Mouse (Mus musculus): ENCODE measurements around the gene Pla2g2f. TPM values are rescaled to one million over a fixed set of nuclear protein-coding genes. Genes with fewer than 3 reads are reported as not detected.

Gene Pla2g2f
- total and polyA plus RNA-seq, 3 experiments: not detected

GRCm38 (mm10) chr4:138710633-138711032 lies 46.8 kb downstream of the Pla2g2f start:
- Histone ChIP-seq H3K9me3 (replicated peaks; ENCODE audit: low read length) (peaks cover 9% of the 10 kb centered on the region), H3K27me3 (replicated peaks) (peaks cover 61% of the 10 kb centered on the region), H3K4me3 (replicated peaks in 1 of 3; ENCODE audit: low read depth in 2 of 3, low read length in 2 of 3, poor library complexity in 1 of 3) (no peak overlapping the region), H3K9ac (ENCODE audit: insufficient read depth, low read depth) (no peak overlapping the region), H3K4me1 (ENCODE audit: control insufficient read depth in 1 of 2, insufficient read depth in 2 of 2) (no peaks in the 10 kb centered on the region), H3K79me2 (replicated peaks; ENCODE audit: control insufficient read depth, extremely low read depth, insufficient read depth, poor library complexity, severe bottlenecking) (no peaks in the 10 kb centered on the region), H3K4me2 (ENCODE audit: insufficient read depth, low read depth, poor library complexity, severe bottlenecking) (no peak overlapping the region), H3K27ac (ENCODE audit: insufficient read depth, low read depth) (no peak overlapping the region), H3K36me3 (replicated peaks in 1 of 2; ENCODE audit: control insufficient read depth in 1 of 2, insufficient read depth in 1 of 2, low read length in 1 of 2) (no peaks in the 10 kb centered on the region)
- DNase-seq (ENCODE audit: extremely low read depth): no peak
- dilution Hi-C loops (cut with MboI; ENCODE audit: extremely low pct_ligation_motif_present, extremely low pct_unique_long_range_greater_than_20kb, low sequenced_read_pairs) (no loop called here), in situ Hi-C loops (cut with MboI; ENCODE audit: low pct_ligation_motif_present, low pct_unique_long_range_greater_than_20kb, low sequenced_read_pairs) (no loop called here)
- TF ChIP-seq BHLHE40 (IDR thresholded peaks at IDR 0.05; ENCODE audit: low read depth, low read length) (no peak), ZKSCAN1 (IDR thresholded peaks at IDR 0.05; ENCODE audit: borderline replicate concordance, low read depth, low read length) (no peak), SMC3 (IDR thresholded peaks at IDR 0.05; ENCODE audit: low read depth, low read length) (no peak), KAT2A (IDR thresholded peaks at IDR 0.05; ENCODE audit: insufficient replicate concordance, low read length) (no peak), ZMIZ1 (IDR thresholded peaks at IDR 0.05; ENCODE audit: low read depth, low read length) (no peak), ELF1 (IDR thresholded peaks at IDR 0.05; ENCODE audit: low read depth, low read length) (no peak), JUN (IDR thresholded peaks at IDR 0.05; ENCODE audit: insufficient read depth, low read depth, low read length) (no peak), ZNF384 (IDR thresholded peaks at IDR 0.05; ENCODE audit: low read depth, low read length) (no peak), MAZ (IDR thresholded peaks at IDR 0.05; ENCODE audit: low read depth, low read length) (no peak), PAX5 (IDR thresholded peaks at IDR 0.05; ENCODE audit: low read length) (no peak), CHD2 (IDR thresholded peaks at IDR 0.05; ENCODE audit: low read length) (no peak), CHD1 (IDR thresholded peaks at IDR 0.05; ENCODE audit: low read depth, low read length) (no peak), NRF1 (IDR thresholded peaks at IDR 0.05; ENCODE audit: low read depth, low read length) (no peak), E2F4 (IDR thresholded peaks at IDR 0.05; ENCODE audit: insufficient replicate concordance, low read depth, low read length) (no peak), POLR2A (IDR thresholded peaks at IDR 0.05; ENCODE audit: low read depth, low read length) (no peak), SIN3A (IDR thresholded peaks at IDR 0.05; ENCODE audit: low read length) (no peak), MEF2A (IDR thresholded peaks at IDR 0.05; ENCODE audit: borderline replicate concordance, low read depth, low read length) (no peak), TCF12 (IDR thresholded peaks at IDR 0.05; ENCODE audit: low read depth, low read length) (no peak)

DNA sequence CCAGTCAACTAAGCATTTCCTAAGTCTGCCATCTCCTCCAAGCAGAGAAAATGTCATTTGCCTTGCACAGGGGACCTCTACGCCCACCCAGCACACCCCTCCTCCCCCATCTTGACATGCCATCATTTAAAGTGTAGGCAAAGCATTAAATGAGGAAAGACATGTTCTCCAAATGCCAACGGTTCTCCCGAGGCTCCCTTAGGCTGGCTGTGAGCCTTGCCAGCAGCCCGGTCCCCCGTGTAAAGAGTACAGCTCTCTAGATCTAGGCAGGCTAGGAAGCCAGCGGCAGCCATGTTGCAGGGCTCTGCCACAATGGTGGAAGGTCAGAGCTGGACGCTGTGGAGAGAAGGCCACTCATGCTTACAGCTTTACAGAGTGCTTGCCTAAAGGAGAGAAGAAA lies 47.5 kb downstream of the Pla2g2f start:
- H3K4me2 ChIP-seq (ENCODE audit: insufficient read depth, low read depth, poor library complexity, severe bottlenecking): no peak overlapping the region
- H3K9me3 ChIP-seq (replicated peaks; ENCODE audit: low read length): peaks cover 9% of the 10 kb centered on the region
- H3K27me3 ChIP-seq (replicated peaks): peaks cover 63% of the 10 kb centered on the region
- TF ChIP-seq PAX5 (IDR thresholded peaks at IDR 0.05; ENCODE audit: low read length): no peak
- TF ChIP-seq MAFK (IDR thresholded peaks at IDR 0.05; ENCODE audit: insufficient replicate concordance, low read length): no peak
- no peaks in the 10 kb centered on the region for H3K79me2 ChIP-seq (replicated peaks; ENCODE audit: control insufficient read depth, extremely low read depth, insufficient read depth, poor library complexity, severe bottlenecking)
- in situ Hi-C loops (cut with MboI; ENCODE audit: low pct_ligation_motif_present, low pct_unique_long_range_greater_than_20kb, low sequenced_read_pairs) (loop anchor here (5.0 kb wide), 1 partner anchor 268 kb away; no protein-coding TSS in a partner anchor), dilution Hi-C loops (cut with MboI; ENCODE audit: extremely low pct_ligation_motif_present, extremely low pct_unique_long_range_greater_than_20kb, low sequenced_read_pairs) (no loop called here)
- DNase-seq (ENCODE audit: extremely low read depth): no peak
- no peaks in the 10 kb centered on the region for H3K4me1 ChIP-seq (ENCODE audit: control insufficient read depth in 1 of 2, insufficient read depth in 2 of 2)
- no peak overlapping the region for H3K4me3 ChIP-seq (replicated peaks in 1 of 3; ENCODE audit: low read depth in 2 of 3, low read length in 2 of 3, poor library complexity in 1 of 3)
- H3K36me3 ChIP-seq (replicated peaks in 1 of 2; ENCODE audit: control insufficient read depth in 1 of 2, insufficient read depth in 1 of 2, low read length in 1 of 2): no peaks in the 10 kb centered on the region
- no peak overlapping the region for H3K9ac ChIP-seq (ENCODE audit: insufficient read depth, low read depth)
- no peak overlapping the region for H3K27ac ChIP-seq (ENCODE audit: insufficient read depth, low read depth)
